Mouse (Mus musculus): ENCODE measurements around the gene Ak1.

- TF ChIP-seq GATA1 (IDR thresholded peaks at IDR 0.05; ENCODE audit: borderline replicate concordance, low read length) (no peak), FLI1 (IDR thresholded peaks at IDR 0.05; ENCODE audit: low read length) (no peak)
Measured at GRCm38 (mm10) chr2:32597699-32598098, 23.9 kb upstream of the Ak1 start.
